Mouse (Mus musculus): Measurements from ENCODE around the gene Akap2.

Akap2 gene

DNA sequence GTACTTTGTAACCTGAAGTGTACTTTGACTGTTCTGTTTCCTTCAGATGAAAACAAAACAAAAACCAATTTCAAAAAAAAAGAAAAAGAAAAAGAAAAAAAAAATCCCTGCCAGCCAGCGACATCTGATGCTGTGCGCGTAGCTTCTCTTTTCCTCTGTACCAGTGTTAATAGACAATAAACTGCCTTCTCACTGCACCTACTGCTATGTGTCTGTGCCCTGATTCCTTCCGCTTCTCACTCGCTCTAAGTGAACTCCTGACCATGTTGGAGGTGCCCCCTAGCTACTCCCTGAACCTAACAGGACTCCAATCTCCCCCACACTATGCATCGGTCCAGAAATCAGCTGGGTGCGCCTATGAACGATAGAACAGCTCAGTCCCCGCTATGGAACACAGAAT, at the start of gene Akap2:
Akap2 (plus strand) TSS at position 304 of the 400 bp plus-strand sequence.
- DNase-seq (ENCODE audit: extremely low read depth, low read depth): no peak

DNA sequence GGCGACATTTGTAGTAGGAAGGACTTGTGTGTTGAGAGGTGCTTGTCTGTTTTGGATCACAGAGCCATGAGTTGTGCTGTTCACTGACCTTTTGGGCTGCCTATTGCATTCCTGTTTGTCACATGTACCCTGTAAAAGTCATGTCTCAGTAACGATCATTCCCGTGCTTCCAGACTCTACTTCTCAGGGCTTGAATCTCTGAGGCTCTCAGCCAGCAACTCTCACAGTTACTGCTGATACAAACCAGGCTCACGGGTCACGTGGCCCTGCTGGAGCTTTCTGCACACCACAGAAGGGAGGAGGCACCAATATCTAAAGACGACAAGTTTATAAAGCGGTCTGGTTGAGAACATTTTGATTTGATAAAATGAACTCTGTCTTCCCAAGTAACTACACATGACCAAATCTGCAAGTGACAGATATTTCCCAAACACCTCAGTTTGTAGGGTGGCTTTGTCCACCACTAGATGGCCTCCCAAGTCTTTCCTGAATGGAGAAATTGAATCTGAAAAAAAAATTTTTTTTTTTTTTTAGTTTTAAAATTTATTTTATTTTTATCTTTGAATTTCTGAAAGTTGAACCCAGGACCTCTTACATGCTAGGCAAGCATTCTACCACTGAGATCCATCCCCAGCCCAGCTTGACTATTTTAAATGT, 46.5 kb upstream of the Akap2 start:
- peak; percentile 6 for DNase-seq (ENCODE audit: extremely low read depth, low read depth)

DNA sequence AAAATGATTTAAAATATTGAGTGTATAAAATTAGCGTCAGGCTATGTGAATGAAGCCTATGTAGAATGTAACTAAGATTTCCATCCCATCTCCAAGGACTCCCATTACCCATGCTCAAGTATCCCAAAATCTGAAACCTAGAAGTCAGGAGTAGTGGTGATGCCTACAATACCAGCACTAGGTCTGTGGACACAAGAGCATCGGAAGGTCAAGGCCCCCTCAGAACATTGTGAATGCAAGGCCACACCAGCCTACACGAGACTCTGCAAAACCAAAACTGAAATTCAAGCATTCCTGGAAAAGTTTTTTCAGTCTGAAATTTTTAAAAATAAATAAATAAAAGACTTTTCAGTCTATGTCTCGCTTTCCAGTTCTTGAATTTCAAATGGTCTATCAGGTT, 44.9 kb upstream of the Akap2 start:
- DNase-seq (ENCODE audit: extremely low read depth, low read depth): no peak

DNA sequence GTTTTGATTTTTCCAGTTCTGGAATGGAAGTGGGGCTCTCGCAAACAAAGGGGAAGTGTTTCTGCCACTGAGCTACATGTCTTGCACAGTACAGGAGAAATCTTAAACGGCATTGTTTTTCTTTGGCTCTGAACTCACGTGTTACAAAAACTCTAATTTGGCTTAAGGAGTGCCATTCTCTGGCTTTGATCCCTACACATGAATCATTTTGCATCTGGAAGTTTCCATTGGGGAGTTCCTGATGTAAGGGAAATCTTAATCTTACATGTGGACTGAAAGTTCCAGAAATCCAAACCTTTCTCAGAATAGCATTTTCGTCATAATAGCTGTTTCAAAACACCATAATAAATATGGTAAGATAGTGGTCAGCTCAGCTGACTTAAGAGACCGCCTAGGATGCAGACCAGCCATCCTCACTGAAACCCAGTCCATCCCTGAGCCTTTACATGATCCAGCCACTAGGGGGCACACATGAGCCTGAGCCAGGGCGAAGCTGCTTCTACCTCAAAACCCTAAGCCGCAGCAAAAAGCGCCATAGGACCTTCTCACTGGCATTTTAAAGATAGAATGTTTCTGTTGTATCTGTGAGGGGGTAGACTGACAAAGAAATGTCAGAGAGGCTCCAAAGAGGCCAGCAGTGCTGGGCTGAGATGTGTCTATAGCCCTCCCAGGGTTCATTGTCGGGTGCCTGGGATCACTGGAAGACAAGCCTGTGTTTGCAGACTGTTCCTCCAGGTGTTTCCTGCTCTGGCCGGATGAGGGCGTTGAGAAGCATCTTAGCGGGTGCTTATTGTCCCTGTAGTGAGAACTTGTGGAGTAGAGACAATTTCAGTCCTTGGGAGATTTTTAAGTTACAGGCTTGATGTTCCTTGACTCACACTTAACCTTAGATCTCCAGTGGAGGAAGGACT, 44.2 kb upstream of the Akap2 start:
- peak; percentile 61 for DNase-seq (ENCODE audit: extremely low read depth, low read depth)

DNA sequence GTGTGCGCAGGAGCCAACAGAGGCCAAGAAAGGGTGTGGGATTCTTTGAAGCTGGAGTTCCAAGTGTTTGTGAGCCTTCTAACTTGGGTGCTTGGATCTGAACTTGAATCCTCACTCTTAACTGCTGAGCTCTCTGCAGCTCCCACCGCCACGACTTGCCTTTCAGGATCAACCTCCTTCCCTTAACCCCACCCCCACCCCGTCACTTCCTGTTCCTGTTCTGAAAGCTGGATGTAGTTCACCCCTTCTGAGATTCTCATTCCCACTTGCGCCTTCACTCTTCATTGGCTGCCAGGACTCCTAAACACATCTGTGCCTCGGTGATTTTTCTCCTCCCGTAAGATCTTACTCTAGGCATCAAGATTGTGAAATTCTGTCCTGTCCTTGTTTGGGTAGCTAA, 43.1 kb upstream of the Akap2 start:
- DNase-seq (ENCODE audit: extremely low read depth, low read depth): no peak

DNA sequence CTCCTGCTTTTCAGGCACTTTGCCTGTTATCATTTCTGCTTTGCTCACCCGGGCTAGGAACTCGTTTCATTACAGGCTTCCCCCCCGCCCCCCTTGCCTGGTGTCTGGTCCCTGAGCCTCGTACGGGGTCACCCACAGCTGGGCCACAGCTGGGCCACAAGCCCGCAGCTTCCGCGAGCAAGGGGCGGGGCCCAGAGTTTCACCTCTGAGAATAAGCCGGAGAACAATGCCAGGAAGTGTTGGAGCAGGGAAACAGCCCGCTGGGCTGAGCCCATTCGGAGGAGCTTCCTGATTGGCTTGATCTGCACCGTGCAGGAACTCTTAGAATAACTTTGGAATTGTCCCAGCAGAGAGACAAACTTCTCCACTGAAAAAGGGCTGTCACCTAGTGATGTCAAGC, 42.1 kb upstream of the Akap2 start:
- DNase-seq (ENCODE audit: extremely low read depth, low read depth): no peak

DNA sequence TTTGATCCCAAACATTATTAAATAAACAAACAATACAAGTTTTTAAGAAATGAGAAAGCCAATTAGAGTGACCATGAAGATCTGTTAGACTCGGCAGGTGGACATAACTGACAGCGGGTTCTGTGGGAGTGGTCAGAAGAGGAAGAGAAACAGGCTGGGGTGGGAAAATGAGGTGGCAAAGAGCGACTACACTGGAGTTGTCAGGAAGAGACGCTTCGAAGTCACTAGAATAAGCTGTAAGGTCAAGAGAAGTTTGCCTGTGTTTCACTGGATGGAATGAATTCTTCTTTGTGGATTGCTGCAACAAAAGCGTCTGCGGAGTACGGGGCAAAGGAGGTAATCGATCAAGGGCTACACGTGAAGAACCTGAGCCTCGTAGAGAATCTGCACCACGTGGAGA, 39.5 kb upstream of the Akap2 start:
- no peak for DNase-seq (ENCODE audit: extremely low read depth, low read depth)

DNA sequence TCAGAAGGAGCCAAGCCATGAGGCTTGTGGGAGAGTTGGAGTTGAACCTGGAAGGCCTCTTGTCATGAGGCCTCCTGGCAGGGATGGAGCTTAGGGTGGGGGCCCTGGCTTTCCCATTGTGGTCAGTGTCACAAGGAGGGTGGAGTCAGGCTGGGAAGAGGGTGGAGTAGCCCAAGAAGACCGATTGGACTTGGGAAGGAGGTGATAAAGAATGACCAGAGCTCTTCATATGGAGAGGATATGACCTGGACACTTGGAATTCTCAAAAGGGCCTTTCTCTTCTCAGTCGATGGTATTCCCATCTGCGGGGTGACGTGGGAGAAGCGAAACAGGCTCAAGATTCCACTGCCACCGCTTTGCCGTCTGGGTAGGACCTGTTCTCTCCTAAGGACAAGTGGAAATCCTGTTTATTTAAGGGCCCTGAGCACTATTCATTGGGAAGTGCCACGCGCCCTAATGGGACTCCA, 38.4 kb upstream of the Akap2 start:
- no peak for DNase-seq (ENCODE audit: extremely low read depth, low read depth)

DNA sequence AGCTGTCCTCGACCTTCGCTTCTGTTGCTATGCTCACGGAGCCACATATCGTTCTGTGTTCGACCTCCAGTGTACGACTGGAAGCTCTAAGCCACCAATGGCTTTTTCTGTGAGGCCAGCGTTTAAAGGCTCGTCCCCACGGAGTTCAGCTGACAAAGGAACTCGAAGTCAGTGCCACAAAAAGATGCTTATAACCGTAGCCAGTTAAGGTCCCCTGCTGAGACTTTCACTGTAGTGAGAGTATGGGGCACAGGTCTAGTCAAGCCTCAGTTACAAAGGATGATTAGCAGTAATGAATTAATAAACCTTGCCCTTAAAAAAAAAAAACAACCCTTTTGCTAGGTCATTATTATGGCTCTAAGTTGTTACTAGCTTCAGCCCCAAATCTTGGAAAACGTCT, 37.3 kb upstream of the Akap2 start:
- DNase-seq (ENCODE audit: extremely low read depth, low read depth): no peak

DNA sequence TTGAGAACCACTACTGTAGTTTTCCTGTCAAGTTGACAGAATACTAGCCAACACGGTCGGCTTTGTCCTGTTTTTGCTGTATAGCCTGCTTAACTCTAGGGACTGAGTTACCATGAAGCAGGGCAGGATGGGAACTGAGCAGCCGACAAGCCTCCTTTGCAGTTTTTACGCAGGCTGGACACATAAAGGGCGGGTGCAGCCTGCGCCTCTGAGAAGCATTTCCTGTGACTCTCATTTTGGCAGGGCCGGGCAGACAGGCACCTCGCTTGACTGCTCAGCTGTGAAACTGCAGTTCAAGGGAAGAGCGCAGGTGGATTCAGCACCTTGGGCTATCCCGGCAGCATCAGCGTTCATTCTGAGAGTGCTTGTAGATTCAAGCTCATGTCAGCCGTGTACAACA, 35.9 kb upstream of the Akap2 start:
- no peak for DNase-seq (ENCODE audit: extremely low read depth, low read depth)

DNA sequence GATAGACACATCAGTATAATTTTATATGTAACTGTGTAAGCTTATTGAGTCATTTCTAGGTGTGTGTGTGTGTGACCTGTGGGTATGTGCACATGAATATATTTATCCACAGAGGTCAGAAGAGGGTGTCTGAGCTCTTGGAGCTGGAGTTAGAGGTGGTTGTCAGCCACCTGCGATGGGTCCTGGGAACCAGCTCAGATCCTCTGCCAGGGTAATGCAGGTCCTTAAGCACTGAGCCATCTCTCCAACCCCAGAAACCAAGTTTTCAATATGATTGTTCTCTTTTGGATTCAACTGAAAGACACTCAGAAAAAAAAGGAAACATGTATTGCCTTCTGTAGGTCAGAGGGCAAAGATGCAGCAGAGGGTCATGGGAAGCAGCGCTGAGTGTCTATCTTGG, 35.1 kb upstream of the Akap2 start:
- no peak for DNase-seq (ENCODE audit: extremely low read depth, low read depth)

DNA sequence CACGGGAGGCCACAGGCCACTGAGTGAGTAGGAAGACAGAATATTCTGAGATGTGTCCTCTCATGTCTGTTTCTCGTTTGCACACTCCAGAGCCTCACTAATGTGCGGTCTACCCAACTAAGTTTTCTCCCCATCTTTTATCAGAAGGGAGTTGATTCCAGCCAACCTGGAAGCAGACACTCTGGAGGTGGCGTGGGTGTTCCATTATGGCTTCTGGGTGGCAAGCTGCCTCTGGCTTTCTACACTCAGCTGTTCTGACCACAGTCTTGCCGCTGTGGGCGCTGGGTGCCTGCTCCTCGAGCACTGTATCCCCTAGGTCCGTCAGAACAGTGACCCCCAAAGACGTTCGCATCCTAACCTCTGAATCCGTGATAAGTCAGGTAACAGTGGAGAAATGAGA, 34.5 kb upstream of the Akap2 start:
- no peak for DNase-seq (ENCODE audit: extremely low read depth, low read depth)

DNA sequence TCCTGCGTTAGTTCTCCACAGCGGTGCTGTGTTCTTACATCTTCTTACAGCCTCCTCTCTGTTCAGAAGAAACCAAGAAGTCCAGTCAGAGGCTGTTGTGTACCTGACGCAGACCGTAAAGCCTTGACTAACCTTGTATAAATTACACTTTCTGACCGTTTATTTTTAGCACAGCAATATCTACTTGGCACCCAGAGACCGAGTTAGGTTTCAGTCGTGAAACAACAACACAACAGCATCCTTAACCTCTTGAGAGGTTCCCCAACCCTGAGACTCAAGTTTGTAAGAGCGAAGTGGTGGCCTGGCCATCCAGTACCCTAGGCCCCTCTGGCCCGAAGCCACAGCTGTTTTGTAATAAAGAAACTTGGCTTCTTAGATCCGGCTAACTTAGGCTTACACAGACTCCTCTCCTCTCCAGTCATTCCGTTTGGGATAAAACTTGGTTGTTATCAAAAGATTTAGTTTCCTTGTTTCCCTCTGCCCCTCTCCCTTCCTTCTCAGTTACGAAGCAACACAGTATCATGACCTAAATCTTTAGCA, 32.7 kb upstream of the Akap2 start:
- no peak for DNase-seq (ENCODE audit: extremely low read depth, low read depth)

DNA sequence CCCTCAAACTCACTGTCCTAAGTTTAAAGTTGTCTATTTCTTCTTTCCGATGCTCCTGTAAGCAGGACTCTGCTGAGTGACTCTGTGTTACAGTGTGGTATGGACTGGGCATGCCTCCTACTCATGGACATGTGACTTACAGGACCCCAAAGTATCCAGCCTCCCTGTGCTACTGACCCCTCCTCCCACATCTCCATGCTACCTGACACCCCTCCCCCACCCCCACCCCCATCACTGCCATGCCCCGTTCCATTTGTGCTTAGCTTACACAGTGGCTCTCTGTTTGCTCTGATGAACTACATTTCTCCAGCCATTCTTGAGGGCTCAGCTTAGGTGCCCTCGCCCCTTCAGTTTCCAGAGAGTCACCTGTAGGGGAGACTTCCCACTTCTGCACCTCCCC, 30.7 kb upstream of the Akap2 start:
- no peak for DNase-seq (ENCODE audit: extremely low read depth, low read depth)

DNA sequence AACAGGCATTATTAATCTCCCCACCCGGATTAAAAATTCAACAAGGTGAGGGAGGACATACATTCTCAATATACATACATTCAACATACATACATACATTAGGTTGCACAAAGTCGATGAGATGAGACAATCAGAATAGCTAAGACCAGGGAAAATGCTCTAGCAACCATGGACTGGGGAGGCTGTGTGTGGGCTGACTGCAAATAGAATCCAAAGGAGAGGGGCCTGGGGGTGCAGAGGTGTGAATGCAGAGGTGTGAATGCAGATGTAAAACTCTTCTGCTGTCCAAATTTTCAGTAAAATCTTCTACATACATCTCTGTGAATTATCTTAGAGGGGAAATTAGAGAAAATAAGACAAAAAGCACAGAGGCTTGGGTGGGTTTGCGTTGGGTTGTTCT, 29.9 kb upstream of the Akap2 start:
- no peak for DNase-seq (ENCODE audit: extremely low read depth, low read depth)

DNA sequence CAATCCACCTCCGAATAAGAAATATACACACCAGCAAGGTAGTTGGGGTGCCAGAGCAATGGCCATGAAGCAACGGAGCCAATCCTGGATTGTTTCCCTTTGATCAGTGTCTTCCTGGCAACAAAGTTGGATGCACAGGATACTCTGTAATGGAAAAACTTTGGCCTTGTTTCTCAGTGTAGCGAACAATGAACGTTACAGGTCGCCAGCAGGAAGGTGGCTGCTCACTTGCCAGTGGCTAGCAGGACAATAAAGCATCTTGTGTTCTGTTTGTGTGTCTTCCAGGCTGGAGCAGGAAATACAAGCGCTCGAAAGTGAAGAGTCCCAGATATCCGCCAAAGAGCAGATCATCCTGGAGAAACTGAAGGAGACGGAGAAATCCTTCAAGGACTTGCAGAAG, 29.3 kb upstream of the Akap2 start:
- no peak for DNase-seq (ENCODE audit: extremely low read depth, low read depth)

DNA sequence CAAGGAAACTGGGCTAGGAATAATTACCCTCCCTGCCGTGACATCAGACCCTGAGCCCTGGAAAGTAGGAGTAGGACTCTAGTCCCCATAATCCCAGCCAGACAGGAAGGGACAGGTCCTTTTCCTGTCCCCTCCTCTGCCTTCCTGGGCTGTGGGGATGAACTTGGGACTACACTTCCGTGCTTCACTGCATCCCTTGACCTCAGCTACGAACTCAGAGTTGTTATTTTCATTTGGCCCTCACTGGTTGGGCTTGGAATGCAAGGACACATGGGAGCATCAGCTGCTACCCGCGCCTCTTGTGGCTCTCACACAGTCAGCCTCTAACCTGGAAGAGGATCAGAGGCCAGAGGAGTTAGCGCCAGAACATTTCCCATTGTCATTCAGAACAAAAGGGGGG, 27.5 kb upstream of the Akap2 start:
- no peak for DNase-seq (ENCODE audit: extremely low read depth, low read depth)

DNA sequence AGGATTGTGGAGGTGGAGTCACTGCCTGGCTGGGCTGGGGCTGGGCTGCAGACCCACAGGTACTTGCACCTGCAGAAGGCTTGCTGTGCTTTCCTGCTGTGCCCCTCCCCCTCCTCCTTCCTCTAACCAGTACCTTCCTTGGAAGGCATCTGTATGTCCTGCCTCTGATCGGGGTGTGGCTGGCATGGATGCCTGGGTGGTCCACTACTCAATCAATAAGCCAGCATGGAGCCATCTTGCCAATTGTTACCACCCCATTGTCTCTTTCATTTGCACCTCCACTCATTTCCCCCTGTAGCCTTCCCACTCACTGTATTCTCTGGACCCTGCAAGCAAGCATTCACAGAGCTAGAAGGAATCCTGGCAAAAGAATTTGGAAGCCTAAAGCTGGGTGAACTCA, 26.7 kb upstream of the Akap2 start:
- DNase-seq (ENCODE audit: extremely low read depth, low read depth): no peak

DNA sequence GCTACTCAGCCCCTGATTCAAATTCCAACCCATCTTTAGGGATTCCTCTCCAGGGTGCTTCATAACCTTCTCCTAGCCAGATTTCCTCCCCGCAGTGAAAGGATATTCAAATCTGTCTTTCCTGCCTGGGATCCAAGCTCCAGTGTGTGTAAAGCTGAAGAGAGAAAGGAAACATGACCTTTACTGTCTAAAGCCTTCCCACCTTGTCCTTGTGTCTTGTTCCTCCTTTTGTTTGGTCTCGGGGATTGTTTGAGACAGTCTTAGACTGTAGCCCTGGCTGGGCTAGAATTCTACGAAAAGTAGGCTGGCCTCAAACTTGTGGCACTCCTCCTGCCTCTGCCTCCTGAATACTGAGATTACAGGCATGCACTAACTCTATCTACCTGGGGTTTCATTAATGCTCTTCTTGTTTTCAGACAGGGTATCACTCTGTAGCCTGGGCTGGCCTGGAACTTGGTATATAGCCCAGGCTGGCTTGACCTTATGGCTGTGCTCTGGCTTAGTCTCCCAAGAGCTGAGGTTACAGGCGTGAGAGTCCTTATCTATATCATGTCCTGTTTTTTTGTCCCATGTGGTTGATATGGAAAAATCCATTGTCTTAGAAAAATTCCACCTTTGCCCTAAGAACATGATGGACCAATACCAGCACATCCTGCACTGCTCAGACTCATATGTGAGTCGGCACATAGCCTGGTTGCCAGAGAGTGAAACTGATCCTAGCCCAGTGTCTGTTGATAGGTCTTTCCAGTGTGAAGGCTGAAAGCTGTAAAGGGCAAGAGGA, 22.9 kb upstream of the Akap2 start:
- DNase-seq (ENCODE audit: extremely low read depth, low read depth): no peak

DNA sequence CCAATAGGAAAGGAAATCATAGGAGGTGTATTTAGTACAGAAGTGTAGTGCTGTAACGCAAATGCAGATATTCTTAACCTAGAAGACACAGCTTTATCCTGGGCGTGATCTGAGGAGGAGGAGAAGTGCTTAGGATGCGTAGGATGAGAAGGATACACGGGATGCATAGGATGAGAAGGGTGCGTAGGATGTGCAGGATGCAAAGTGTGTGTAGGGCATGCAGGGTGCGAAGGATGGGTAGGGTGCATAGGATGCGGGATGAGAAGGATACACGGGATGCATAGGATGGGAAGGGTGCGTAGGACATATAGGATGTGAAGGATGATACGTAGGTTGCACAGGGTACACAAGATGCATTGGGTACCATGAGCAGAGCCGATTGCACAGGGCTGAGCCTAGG, 20.5 kb upstream of the Akap2 start:
- no peak for DNase-seq (ENCODE audit: extremely low read depth, low read depth)

DNA sequence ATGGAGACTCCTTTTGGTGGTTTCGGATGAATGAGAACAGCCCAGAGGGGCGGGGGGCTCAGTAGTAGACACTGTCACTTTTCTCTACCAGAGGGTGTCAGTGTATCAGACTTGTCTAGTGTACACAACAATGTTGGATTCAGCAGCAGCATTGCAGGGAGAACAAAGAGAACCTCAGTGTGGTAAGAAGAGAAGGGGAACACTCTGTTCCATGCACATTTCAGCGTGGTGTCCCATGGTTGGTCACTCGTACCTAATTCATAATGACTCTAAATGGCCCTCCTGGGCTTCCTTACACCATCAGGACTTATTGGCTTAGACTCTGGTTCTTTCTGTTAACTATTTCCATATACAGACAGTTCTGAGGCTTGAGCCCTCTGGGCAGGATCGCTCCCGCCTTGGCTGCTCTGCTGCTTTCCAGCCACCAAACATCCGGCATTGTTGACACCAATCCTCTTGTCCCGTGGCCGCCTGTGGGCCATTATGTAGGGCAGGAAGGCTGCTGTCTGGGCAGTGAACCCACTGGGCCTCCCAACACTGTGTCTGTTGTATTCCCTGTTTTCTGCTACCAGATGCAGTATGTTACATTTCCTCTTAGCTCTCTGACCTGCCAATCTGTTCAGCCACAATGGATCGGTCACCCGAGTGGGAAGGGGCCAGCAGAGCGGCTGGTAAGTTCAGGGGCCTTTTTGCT, 19.4 kb upstream of the Akap2 start:
- DNase-seq (ENCODE audit: extremely low read depth, low read depth): no peak

All from MEL-GATA-1-ER (cell line).